Mouse (Mus musculus): ENCODE results near the gene Nes.

DNA sequence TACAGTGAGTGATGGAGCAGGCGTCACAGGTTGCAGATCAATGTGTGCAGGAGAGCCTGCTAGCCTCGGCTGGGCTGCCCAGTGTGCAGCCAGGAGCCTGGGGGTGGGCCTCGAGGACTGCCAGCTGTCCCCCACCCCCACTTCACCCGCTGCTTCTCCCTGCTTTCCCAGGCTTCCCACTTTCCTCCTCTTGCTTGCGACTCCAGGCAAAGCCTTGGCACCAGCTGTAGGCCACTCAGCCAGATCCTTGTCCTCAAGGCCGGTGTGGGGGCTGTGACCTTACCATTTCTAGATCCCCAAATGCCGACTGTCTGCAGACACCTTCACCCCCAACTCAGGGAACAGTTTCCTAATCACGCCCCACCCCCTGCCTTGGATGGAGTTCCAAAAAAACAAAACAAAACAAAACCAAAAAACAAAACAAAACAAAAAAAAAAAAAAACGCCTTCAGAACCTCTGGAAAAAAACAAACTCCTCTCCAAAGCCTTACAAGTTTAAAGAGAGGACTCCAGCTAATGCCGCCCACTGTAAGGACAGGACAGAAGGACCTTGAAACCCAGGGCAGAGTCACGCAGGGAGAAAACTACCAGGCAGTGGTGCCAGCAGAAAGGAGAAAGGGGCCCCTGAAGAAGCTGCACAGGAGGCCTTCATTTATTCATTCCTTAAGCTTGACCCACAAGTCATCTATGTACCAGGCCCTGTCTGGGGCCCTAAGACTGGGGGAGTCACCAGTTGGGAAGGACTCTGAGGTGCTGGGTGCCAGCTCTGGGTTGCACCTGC, 30.1 kb downstream of the Nes start:
- TF ChIP-seq GATA1 (IDR thresholded peaks at IDR 0.05; ENCODE audit: borderline replicate concordance, low read length): no peak
- no peak for TF ChIP-seq FLI1 (IDR thresholded peaks at IDR 0.05; ENCODE audit: low read length)

Measured in megakaryocyte, embryonic 14.5 days (primary cell).